ENCODE assay signal across 24 mouse cellular contexts in the genomic region with DNA sequence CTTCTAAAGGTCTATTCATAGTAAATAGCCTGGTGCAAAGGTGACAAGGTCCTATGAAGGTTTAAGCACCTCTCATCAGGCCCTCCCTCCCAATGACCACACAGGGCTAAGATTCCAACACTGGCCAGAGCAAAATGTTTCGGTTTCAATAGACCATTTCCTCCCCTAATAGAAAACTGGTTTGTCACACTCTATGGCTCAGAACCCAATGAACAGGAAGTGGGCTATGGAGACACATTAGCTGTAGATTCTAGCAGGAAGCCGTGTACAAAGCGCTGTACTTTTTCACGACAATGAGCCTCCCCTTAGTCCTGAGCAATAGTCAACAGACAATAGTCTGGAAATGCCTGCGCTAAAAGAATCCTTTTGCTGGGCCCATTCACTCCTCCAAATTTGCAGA.
A peak's percentile ranks its signal among the peaks of the same experiment; 100 is the strongest.
DNase-seq lines count a peak whose midpoint lies in the region; ATAC-seq and TF ChIP-seq lines count a peak whose summit lies in the region.
"Had no signal": no experiment of that assay in that cellular context is flagged by ENCODE, and none has a peak within 500 bp of the region (broad histone marks: within the 10 kb centered on the region; RNA-seq: fewer than 3 reads in every experiment).

No protein-coding gene starts in this region.

- 79% methylated on average over 5 of the region's 5 CpGs for WGBS in embryonic facial prominence, embryonic 15.5 days
- 65% methylated on average over 5 of the region's 5 CpGs for WGBS in embryonic facial prominence, embryonic 10.5 days

- in situ Hi-C loops in CH12.LX (cut with MboI; ENCODE audit: low pct_ligation_motif_present, low pct_unique_long_range_greater_than_20kb, low sequenced_read_pairs) = no loop called here

- no peak for DNase-seq in embryonic facial prominence, embryonic 10.5 days (ENCODE audit: low spot score)
- no peak for DNase-seq in CH12.LX (ENCODE audit: extremely low read depth)
- peak; percentile 59 for DNase-seq in naive thymus-derived CD4-positive, alpha-beta T cell, adult 2 months (ENCODE audit: low read depth)
- DNase-seq in kidney, postnatal 10 days = no peak
- no peak for DNase-seq in layer of hippocampus, adult 9-10 months (ENCODE audit: low spot score)
- DNase-seq in left cerebral cortex, adult 11 months (ENCODE audit: low spot score) = no peak
- DNase-seq: adrenal gland, postnatal 36 days; cerebellum, adult 8-10 months; gastrocnemius, postnatal 25 days; heart, postnatal 36 days; kidney, adult 9 months; layer of hippocampus, postnatal 36 days; left cerebral cortex, postnatal 4 days; lung, embryonic 14.5 days; lung, postnatal 4 days; right cerebral cortex, adult 18-20 months; thymus, postnatal 4 days had no signal

- no peaks in the 10 kb centered on the region for H3K79me2 ChIP-seq in CH12.LX (replicated peaks; ENCODE audit: control insufficient read depth, extremely low read depth, insufficient read depth, poor library complexity, severe bottlenecking)

- H3K4me3 ChIP-seq in embryonic facial prominence, embryonic 15.5 days (replicated peaks) = no peak overlapping the region
- H3K4me3 ChIP-seq in embryonic facial prominence, embryonic 10.5 days = no peak overlapping the region
- no peak overlapping the region for H3K4me3 ChIP-seq in CH12.LX (replicated peaks in 1 of 3; ENCODE audit: low read depth in 2 of 3, low read length in 2 of 3, poor library complexity in 1 of 3)
- H3K4me3 ChIP-seq: forebrain, embryonic 12.5 days; midbrain, embryonic 13.5 days; myocyte had no signal

- TF ChIP-seq EP300 in CH12.LX (IDR thresholded peaks at IDR 0.05; ENCODE audit: low read length) = no peak

- 0 out of 2 replicates have a peak overlapping the region, but pooled peaks have one; percentile 22 for H3K27ac ChIP-seq in embryonic facial prominence, embryonic 15.5 days (replicated peaks)
- no peak overlapping the region for H3K27ac ChIP-seq in embryonic facial prominence, embryonic 10.5 days (replicated peaks)
- no peak overlapping the region for H3K27ac ChIP-seq in CH12.LX (ENCODE audit: insufficient read depth, low read depth)
- H3K27ac ChIP-seq: forebrain, embryonic 12.5 days; midbrain, embryonic 13.5 days; stomach, postnatal 0 days had no signal

- no peak overlapping the region for H3K4me2 ChIP-seq in embryonic facial prominence, embryonic 15.5 days (replicated peaks)
- peak overlapping the region; percentile 52; the same call in 1 of the 2 replicates for H3K4me2 ChIP-seq in CH12.LX (ENCODE audit: insufficient read depth, low read depth, poor library complexity, severe bottlenecking)
- H3K4me2 ChIP-seq: forebrain, embryonic 12.5 days; heart, embryonic 11.5 days; lung, embryonic 14.5 days; midbrain, embryonic 13.5 days had no signal

- no peaks in the 10 kb centered on the region for H3K9me3 ChIP-seq in embryonic facial prominence, embryonic 15.5 days (replicated peaks)
- H3K9me3 ChIP-seq in embryonic facial prominence, embryonic 10.5 days = no peaks in the 10 kb centered on the region
- H3K9me3 ChIP-seq in CH12.LX (replicated peaks; ENCODE audit: low read length) = no peaks in the 10 kb centered on the region
- H3K9me3 ChIP-seq: forebrain, embryonic 12.5 days; midbrain, embryonic 13.5 days had no signal

- dilution Hi-C loops in CH12.LX (cut with MboI; ENCODE audit: extremely low pct_ligation_motif_present, extremely low pct_unique_long_range_greater_than_20kb, low sequenced_read_pairs) = no loop called here

- ATAC-seq in embryonic facial prominence, embryonic 15.5 days (ENCODE audit: insufficient number of reproducible peaks, low FRiP score, low TSS enrichment, low read depth) = no peak
- peak; percentile 70 for ATAC-seq in common myeloid progenitor, adult 5-6 weeks (replicated peaks; ENCODE audit: low read depth, poor library complexity, severe bottlenecking)
- ATAC-seq: midbrain, embryonic 13.5 days had no signal

- no peak for TF ChIP-seq CTCF in CH12.LX (conservative IDR thresholded peaks at IDR 0.05 in 1 of 2, IDR thresholded peaks at IDR 0.05 in 1 of 2; ENCODE audit: low read depth in 2 of 2, low read length in 2 of 2)

- TF ChIP-seq RAD21 in CH12.LX (IDR thresholded peaks at IDR 0.05; ENCODE audit: low read depth, low read length) = no peak

- H3K4me1 ChIP-seq in embryonic facial prominence, embryonic 15.5 days = no peaks in the 10 kb centered on the region
- peaks cover 31% of the 10 kb centered on the region for H3K4me1 ChIP-seq in embryonic facial prominence, embryonic 10.5 days
- peaks cover 29 to 36% of the 10 kb centered on the region in 2 experiments for H3K4me1 ChIP-seq in CH12.LX (ENCODE audit: control insufficient read depth in 1 of 2, insufficient read depth in 2 of 2)

- H3K9ac ChIP-seq in embryonic facial prominence, embryonic 15.5 days = no peak overlapping the region
- no peak overlapping the region for H3K9ac ChIP-seq in CH12.LX (ENCODE audit: insufficient read depth, low read depth)
- H3K9ac ChIP-seq: forebrain, embryonic 12.5 days; lung, embryonic 14.5 days; midbrain, embryonic 13.5 days had no signal

- TF ChIP-seq POLR2A in CH12.LX (IDR thresholded peaks at IDR 0.05; ENCODE audit: low read depth, low read length) = no peak

- H3K27me3 ChIP-seq in embryonic facial prominence, embryonic 15.5 days = no peaks in the 10 kb centered on the region
- no peaks in the 10 kb centered on the region for H3K27me3 ChIP-seq in embryonic facial prominence, embryonic 10.5 days (replicated peaks; ENCODE audit: low read depth, poor library complexity, severe bottlenecking)
- no peaks in the 10 kb centered on the region for H3K27me3 ChIP-seq in CH12.LX (replicated peaks)
- H3K27me3 ChIP-seq: forebrain, embryonic 12.5 days; midbrain, embryonic 13.5 days had no signal

- H3K36me3 ChIP-seq in embryonic facial prominence, embryonic 15.5 days = no peaks in the 10 kb centered on the region
- H3K36me3 ChIP-seq in embryonic facial prominence, embryonic 10.5 days (replicated peaks) = no peaks in the 10 kb centered on the region
- H3K36me3 ChIP-seq in CH12.LX (replicated peaks in 1 of 2; ENCODE audit: control insufficient read depth in 1 of 2, insufficient read depth in 1 of 2, low read length in 1 of 2) = no peaks in the 10 kb centered on the region
- H3K36me3 ChIP-seq: forebrain, embryonic 12.5 days; midbrain, embryonic 13.5 days had no signal

TF ChIP-seq in CH12.LX, 34 proteins besides CTCF, POLR2A, EP300 and RAD21:
- TF ChIP-seq ELF1 (IDR thresholded peaks at IDR 0.05; ENCODE audit: low read depth, low read length) = peak; percentile 64
- peak; percentile 76; the same call in 1 of the 2 replicates for TF ChIP-seq IRF4 (IDR thresholded peaks at IDR 0.05; ENCODE audit: low read depth, low read length)
- TF ChIP-seq TCF12 (IDR thresholded peaks at IDR 0.05; ENCODE audit: low read depth, low read length) = no peak
